Mouse (Mus musculus) left cerebral cortex, postnatal 4 days (tissue): ENCODE results near the gene Rtca. TPM values are rescaled to one million over a fixed set of nuclear protein-coding genes. Genes with fewer than 3 reads are reported as not detected.

ENCODE experiments used
- DNase-seq: peaks from one replicate; pipeline ENCODE4 v3.0.0-alpha.2; 2022
- intact Hi-C: fragments of 180-260 bp; cut with DNase I; formaldehyde crosslinking; loops from one replicate; pipeline ENCODE4 v1.15.1; 2025
- total RNA-seq, 2 experiments: library from RNA; stranded (reverse); gene quantifications; 2 replicates each; pipeline ENCODE4 v1.2.3; 2021

The Rtca gene
- total RNA-seq, 2 experiments from 2014 or later: 67.5 to 71.1 TPM

DNA sequence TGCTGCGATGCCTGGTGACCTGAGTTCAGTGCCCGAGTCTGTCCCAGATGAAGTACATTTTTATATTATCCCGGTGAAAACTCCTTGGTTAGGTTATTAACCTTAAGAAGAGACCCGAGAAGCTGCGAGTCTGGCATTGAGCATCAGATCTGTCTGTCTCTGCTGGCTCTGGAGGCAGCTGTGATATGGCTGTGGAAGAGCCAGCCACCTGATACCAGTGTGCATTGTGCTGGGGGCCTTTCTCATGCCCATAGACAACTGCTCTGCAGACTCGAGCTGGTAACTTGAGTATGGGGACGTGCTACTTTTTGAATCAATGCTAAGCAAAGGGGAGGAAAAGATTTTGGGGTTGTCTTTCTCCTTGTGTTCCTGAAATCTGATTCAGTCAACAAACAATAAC lies 30.7 kb downstream of the Rtca start:
- no peak for DNase-seq
- intact Hi-C loops: no loop called here

DNA sequence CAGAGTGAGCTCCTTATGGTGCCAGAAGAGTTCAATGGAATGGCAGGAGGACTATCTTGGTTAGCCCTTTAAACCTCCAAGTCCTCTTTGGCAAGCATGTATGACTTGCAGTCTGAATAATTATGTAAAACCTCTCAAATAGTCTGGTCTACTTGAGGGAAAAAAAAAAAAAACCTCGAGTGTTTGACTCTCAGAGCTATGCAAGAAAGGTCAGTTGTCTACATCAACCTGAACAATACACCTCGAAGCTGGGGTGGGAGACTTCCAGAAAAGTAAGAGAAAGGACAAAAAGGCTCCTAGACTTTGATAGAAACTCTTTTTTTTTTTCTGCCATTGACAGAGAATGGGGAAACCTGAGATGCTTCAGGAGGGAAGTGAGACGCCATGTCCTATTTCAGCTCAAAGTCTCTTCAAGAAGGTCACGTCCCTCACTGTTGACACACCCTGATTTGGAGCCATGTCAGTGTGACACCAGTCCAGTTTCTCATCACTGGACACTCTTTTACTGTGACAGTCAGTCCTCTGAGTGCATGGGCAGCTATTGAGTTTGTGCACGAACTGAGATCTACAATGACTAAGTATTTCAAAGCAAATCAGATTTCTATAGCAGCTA lies 31.2 kb downstream of the Rtca start:
- intact Hi-C loops: no loop called here

DNA sequence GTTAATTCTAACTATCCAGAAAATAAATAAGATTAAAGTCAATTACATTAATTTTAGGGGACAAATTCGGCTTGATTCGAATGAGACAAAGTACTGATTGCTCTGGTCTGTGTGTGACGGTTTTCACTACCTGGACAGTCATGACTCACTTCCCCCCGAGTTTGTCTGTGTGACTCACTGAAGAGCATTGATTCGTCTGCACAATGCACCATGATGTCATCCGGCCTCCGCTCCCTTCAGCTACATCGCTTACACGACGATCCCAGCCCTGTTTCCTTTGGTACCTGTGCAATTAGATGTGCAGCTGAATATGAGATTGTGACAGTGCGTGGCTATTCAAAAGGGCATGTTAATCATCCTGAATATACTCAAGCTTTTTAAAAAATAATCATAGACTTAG lies 33.4 kb downstream of the Rtca start:
- intact Hi-C loops: no loop called here
- DNase-seq: no peak

More for the DNA sequence above, 31.2 kb downstream of the Rtca start:
- no peak for DNase-seq

DNA sequence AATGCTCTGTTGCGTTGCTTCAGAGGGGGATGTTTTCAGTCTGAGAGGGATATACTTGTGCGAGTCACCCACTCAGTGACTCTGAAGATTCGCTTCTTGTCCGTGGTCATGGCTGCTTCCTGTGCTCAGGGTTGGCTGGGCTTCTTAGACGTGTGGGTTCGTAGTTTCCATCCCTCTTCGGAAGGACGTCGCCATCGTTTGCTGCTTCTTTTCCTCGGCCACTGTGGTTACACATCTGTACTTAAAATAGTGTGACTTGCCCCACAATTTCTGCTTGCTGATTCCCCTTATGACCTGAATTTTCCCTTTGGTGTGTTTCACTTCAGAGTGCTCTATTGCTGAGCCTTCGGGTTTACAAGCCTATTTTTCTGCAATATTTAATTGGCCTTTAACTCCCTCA lies 42.3 kb downstream of the Rtca start:
- DNase-seq: no peak
- intact Hi-C loops: no loop called here

DNA sequence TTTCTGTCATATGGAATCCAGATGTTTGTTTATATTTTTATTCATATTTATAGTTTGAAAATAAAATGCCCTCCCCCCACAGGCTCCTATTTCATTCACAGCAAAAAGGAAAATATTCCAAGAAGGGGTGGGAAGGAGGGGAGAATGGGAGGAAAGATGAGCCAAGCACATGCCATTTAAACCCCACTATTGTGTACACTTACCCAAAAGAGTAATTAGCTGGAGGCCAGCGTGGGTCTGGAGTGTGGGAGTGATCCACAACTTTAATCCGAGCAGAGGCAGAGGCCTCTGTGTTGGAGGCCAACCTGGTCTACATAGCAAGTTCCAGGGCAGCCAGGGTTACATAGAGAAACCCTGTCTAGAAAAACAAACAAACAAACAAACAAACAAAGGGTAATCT lies 43.7 kb downstream of the Rtca start:
- DNase-seq: no peak
- intact Hi-C loops: no loop called here

DNA sequence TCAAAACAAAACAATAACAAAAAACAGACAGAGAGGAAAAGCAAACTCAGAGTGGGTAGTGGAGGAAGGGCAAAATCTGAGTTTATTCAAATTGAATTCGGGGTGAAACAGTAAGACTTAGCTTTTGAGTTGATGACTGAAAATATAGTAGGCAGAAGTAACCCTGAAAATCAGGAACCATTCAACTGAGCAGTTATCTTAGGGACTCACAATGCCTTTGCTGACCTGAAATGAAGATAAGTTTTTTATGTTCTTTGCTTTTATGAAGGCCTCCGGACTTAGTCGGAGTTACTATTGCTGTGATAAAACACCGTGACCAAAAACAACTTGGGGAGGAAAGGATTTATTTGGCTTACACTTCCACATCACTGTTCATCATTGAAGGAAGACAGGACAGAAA lies 47.0 kb downstream of the Rtca start:
- DNase-seq: no peak
- intact Hi-C loops: no loop called here

DNA sequence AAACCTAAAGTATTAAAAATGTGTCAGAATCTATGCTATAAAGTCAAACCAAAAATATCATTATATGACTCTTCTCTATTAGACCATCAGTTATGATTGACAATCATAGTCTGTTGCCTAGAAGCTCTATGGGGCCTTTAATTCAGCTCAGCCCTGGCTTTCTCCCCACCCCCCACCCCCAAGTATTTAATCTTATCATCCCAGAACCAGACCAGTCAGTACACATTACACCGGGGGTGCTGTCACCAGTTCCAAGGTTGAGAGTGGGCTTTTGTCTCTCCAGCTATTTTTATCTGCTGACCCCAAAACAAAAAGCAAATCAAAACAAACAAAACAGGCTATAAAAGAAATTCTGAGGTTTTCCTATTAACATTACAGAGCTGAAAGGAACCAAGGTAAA lies 53.5 kb downstream of the Rtca start:
- intact Hi-C loops: no loop called here
- DNase-seq: no peak

DNA sequence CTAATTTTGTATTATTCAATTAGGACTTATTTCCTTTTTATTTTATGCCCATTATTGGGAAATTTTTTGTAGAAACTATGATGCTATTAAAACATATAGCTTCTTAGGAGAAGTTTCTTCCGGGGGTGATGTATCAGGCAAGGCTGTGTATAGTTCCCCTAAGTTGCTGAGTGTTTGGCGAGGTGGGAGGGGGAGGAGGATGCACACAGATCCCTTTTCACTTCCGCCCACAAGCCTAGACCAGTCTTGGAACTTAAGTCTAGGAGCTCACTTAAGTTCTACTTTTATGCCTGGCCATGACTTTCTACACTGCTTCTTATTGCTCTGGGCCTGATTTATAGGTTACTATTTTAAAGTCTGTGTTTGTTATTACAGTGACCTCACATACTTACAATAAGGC lies 57.3 kb downstream of the Rtca start:
- no peak for DNase-seq
- intact Hi-C loops: no loop called here

DNA sequence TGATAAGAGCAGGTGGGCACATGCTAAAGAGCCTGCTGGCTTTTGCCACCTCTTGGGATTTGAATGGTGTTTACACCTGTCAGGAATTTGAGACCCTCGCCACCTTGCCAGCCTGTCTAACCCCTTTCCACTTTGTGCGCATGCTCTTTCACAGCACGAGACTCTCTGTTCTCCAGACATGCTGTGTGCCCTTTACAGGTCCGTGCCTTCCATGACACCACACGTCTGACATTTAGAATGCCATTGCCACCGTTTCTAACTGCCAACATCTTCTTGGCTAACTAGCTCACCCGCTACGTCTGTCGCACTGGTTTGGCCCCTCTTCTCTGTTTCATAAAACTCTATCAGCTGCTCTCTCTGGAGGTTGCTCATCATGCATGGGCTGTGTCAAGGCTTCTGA lies 63.7 kb downstream of the Rtca start:
- intact Hi-C loops: no loop called here
- DNase-seq: no peak

DNA sequence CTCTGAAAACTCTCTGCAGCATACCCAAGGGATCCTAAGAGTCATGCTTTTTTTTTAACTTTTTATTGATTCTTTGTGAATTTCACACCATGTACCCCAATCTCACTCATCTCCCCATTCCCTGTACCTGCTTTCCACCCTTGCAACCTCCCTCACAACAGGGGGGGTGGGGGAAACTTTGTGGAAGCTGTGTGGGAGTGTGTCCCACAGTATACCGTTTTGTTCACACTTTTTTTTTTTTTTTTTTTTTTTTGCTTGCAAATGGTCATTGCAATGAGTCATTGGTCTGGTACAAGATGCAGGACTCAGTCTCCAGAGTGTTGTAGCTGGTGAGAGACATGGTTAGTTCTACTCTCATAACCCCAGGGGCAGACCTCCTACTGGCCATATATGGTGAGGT lies 65.2 kb downstream of the Rtca start:
- no peak for DNase-seq
- intact Hi-C loops: no loop called here

DNA sequence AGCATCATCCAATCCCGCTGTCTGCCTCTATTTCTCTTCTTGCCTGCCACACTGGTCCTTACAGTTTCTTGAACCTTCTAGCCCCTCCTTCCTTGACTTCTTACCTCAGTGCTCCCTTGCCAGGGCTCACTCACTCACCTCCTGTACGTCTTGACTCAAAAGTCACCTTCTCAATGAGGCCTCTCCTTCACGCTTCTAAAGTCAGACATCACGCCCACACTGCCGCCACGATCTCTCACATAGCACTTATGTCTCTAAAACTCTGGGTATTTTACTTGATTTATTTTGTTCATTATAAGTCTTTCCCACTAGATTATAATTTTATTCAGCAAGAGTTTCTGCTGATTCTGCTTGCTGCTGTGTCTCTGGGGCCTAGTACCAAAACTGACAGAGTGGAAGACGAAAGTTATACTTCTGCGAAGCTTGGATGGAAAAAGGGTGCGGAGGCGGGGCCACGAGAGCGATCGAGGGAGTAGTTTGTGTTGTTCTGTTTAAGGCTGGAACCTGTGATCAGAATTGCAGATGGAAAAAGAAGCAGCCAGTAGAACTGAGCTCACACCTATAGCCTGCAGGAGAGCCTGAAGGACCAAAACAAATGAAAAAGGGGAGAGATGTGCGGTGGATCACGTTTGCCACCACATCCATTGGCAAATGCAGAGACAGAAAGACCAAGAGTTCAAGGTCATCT lies 66.3 kb downstream of the Rtca start:
- no peak for DNase-seq
- intact Hi-C loops: no loop called here

DNA sequence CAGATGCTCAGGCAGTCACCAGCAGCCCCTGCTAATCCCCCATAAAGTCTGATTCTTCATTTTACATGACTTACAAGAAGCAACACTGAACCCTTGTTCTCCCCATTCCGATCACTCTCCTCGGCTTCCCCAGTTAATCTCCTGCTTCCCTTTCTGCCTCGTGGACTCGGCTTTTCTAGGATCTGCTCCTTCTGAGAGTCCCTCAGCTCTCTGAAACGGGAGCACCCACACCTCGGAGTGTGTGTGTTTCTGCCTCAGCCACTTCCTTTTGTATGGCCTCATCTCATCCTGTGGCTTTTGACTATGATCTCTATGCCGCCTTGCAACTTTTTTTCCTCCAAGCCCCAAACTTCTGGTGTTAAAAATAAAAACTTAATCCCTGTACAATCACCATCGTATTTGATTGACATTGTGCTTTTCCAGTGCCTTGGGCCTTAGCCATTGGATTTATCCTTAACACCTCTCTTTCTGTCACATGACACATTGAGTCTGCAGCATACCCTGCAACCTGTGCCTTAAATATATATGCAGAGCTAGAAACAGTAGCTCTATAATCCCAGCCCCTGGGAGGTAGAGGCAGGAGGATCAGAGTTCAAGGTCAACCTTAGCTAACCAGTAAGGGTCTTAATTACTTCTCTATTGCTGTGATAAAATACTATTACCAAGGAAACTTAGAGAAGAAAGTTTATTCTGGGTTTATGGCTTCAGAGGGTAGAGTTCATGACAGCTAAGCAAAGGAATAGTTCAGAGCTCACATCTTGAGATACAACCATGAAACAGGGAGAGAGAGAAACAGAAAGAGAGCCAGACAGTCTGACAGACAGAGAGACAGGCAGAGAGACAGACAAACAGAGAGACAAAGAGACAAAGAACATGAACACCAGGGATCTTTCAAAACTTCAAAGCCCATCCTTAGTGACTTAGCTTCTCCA lies 67.7 kb downstream of the Rtca start:
- no peak for DNase-seq
- intact Hi-C loops: no loop called here

Other genes with a start within 250 kb of the Rtca start
- 1 to 10 TPM; 3.6 to 4.9 TPM for gene Cdc14a, start 84.2 kb downstream of the Rtca start, total RNA-seq
- gene Dbt, start 4.9 kb upstream of the Rtca start, total RNA-seq: 10 to 100 TPM; 13.8 to 16.2 TPM
- gene Lrrc39, start 54.8 kb upstream of the Rtca start, total RNA-seq: not detected
- gene Sass6, start 86.8 kb upstream of the Rtca start, total RNA-seq: 10 to 100 TPM; 11.5 to 12.3 TPM
- gene Trmt13, start 106.4 kb upstream of the Rtca start, total RNA-seq: 10 to 100 TPM; 17.9 to 20.0 TPM
- 10 to 100 TPM; 49.7 to 55.7 TPM for gene Mfsd14a, start 154.5 kb upstream of the Rtca start, total RNA-seq
- under 1 TPM in 1 of 2 experiments, not detected in 1; 0.68 TPM for gene Gm43191, start 173.1 kb upstream of the Rtca start, total RNA-seq
- gene Slc35a3, start 204.6 kb upstream of the Rtca start, total RNA-seq: 10 to 100 TPM; 14.6 to 15.8 TPM